Mouse (Mus musculus) fibroblast of lung, adult 2 months (primary cell): ENCODE data around the gene Rabep1.

ENCODE experiments used
- DNase-seq: peaks from one replicate; pipeline ENCODE4 v3.0.0-alpha.2; 2011; ENCODE audit warnings: low read depth

Gene Rabep1

GRCm38 (mm10) chr11:70973947-70974346 lies 129.4 kb downstream of the Rabep1 start:
- no peak for DNase-seq

GRCm38 (mm10) chr11:70975193-70975592 lies 130.6 kb downstream of the Rabep1 start:
- no peak for DNase-seq

- DNase-seq = no peak
Measured at GRCm38 (mm10) chr11:70977293-70977692, 132.7 kb downstream of the Rabep1 start.

- DNase-seq = no peak
Measured at GRCm38 (mm10) chr11:70980232-70980631, 135.7 kb downstream of the Rabep1 start.

GRCm38 (mm10) chr11:70980751-70981510 lies 136.4 kb downstream of the Rabep1 start:
- no peak for DNase-seq

GRCm38 (mm10) chr11:70982030-70982429 lies 137.5 kb downstream of the Rabep1 start:
- DNase-seq = no peak

- DNase-seq = peak; percentile 63
Measured at GRCm38 (mm10) chr11:70982557-70983228, 138.1 kb downstream of the Rabep1 start, which contains the start of gene C1qbp. Gene C1qbp (minus strand): TSS chr11:70983026.
